Mouse (Mus musculus): ENCODE measurements at regions not wholly inside any gene's neighbourhood (a gene's known extent, or its start where the extent isn't known, plus 50 kb on each side); places are given as distances from the start of the nearest gene placed in this dataset.

DNA sequence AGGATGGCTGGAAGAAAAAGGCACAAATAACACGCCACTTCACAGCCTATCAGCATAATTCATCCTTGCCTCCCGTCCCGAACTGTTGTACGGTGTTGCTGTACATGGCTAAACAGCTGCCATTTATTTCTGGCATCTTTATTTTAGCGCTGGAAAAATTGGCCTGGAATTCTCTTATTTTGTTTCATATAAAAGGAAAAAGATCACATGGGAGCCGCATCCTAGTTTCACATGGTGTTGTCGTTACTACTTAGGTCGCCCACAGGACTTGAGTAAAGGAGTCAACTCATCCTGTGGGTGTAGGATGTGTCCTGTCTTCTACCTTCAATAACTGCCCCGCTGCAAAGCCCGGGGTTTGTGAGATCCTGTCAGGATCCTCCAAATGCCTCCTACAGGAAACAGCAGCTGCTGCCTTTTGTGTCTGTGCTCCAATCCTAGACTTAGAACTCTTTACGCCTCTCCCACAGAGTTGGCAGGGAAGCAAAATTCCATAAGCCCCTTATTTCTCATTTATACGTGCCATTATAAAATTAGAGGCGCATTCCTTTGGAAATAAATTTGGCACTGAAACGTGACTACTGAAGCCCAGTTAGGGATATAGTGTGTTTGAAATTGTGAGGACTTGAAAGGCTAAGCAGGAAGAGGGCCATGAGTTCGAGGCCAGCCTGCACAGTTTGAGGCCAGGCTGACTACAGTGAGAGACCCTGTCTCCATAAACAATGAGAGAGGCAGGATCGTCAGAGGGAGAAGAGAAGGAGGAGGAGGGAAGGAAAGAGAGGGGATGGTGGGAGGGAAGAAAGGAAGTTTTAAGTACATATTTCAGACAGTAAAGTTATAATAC, 446.3 kb upstream of the Jarid2 start:
- no peak for TF ChIP-seq GATA1 (IDR thresholded peaks at IDR 0.05; ENCODE audit: low read length)
- no peak for TF ChIP-seq TAL1 (IDR thresholded peaks at IDR 0.05; ENCODE audit: low read length)

All from erythroblast, embryonic 14.5 days (primary cell).